Mouse (Mus musculus) liver, embryonic 11.5 days (tissue): ENCODE measurements around the gene Xlr3c. TPM values are rescaled to one million over a fixed set of nuclear protein-coding genes. Genes with fewer than 3 reads are reported as not detected.
"Not testable (repeated sequence)": the region's sequence is repeated elsewhere in the genome, so short reads cannot be mapped to it uniquely, and the experiment has no call there.

Experiments
- ATAC-seq: fragments of 200-750 bp; cut with Nextera tagmentation; replicated peaks from 2 replicates; pipeline ENCODE4 v1.8.0; 2017; ENCODE audit warnings: moderate number of reproducible peaks, mild to moderate bottlenecking, moderate TSS enrichment, moderate library complexity; ENCODE audit not compliant: low FRiP score
- DNase-seq: peaks from one replicate; pipeline ENCODE4 v3.0.0-alpha.2; 2017; ENCODE audit warnings: low spot score
- H3K27ac ChIP-seq: fragments of 300-500 bp; sonication (generic); 2 replicates; pipeline ENCODE4 v1.5.1; 2014; ENCODE audit warnings: mild to moderate bottlenecking, low read depth, low read length, control low read depth
- H3K27me3 ChIP-seq: fragments of 300-500 bp; sonication (generic); replicated peaks from 2 replicates; pipeline ENCODE4 v1.6.1; 2014; ENCODE audit warnings: low read length, mixed read lengths; ENCODE audit not compliant: control insufficient read depth, insufficient read depth
- H3K36me3 ChIP-seq: fragments of 300-500 bp; sonication (generic); 2 replicates; pipeline ENCODE4 v1.6.1; 2014; ENCODE audit warnings: mild to moderate bottlenecking, low read length, moderate library complexity, mixed read lengths; ENCODE audit not compliant: control insufficient read depth, insufficient read depth
- H3K4me1 ChIP-seq: fragments of 300-500 bp; sonication (generic); replicated peaks from 2 replicates; pipeline ENCODE4 v1.6.1; 2014; ENCODE audit warnings: low read length, mixed read lengths; ENCODE audit not compliant: control insufficient read depth, insufficient read depth
- H3K4me2 ChIP-seq: fragments of 300-500 bp; sonication (generic); 2 replicates; pipeline ENCODE4 v1.6.1; 2014; ENCODE audit warnings: mild to moderate bottlenecking, control low read depth, moderate library complexity
- H3K4me3 ChIP-seq: fragments of 300-500 bp; sonication (generic); 2 replicates; pipeline ENCODE4 v1.5.1; 2014; ENCODE audit warnings: low read depth, low read length, control low read depth
- H3K9ac ChIP-seq: fragments of 300-500 bp; sonication (generic); 2 replicates; pipeline ENCODE4 v1.6.1; 2014; ENCODE audit warnings: low read depth, low read length, control low read depth
- H3K9me3 ChIP-seq: fragments of 300-500 bp; sonication (generic); 2 replicates; pipeline ENCODE4 v1.6.1; 2016; ENCODE audit warnings: low read length, inconsistent platforms, mixed read lengths; ENCODE audit not compliant: control insufficient read depth
- WGBS: fragments of 180-500 bp; shearing (Covaris S2); extraction: QIAGEN DNeasy Blood & Tissue Kit; methylation state at CpG from one replicate; pipeline ENCODE4 v1.1.7; 2014; 5-methylcytosine and 5-hydroxymethylcytosine counted together
- polyA plus RNA-seq: library from polyadenylated mRNA; unstranded; fragments of >200 nt; fragmentation: Nextera tagmentation; extraction: Ambion mirVana; gene quantifications from 2 replicates; pipeline ENCODE4 v1.2.1, GENCODE M21; 2014

Gene Xlr3c
- polyA plus RNA-seq = not detected in 2 replicates

DNA sequence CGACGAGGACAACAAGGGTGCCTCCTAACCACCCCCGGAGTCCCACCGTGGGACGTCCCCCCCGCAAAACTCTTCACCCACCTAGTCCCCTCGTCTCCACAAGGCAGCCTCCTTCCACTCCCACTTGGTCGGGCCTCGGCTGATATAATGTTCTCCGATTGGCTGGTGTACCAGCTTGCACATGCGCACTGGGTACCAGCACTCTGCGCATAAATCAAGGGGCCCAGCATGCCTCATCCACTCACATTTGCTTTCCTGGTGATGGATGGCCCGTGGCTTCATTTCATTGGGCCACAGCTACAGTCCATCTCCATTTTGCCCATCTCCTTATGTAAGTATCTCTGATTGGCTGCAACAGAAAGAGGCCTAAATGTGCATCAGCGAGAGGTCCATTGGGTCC is at the start of gene Xlr3c:
TSS of gene Xlr3c (minus strand) at position 121 of the 400 bp plus-strand sequence.
- H3K27ac ChIP-seq, ATAC-seq, H3K9ac ChIP-seq, H3K9me3 ChIP-seq, H3K4me1 ChIP-seq, H3K27me3 ChIP-seq, H3K4me2 ChIP-seq, H3K36me3 ChIP-seq, DNase-seq, H3K4me3 ChIP-seq: not testable (repeated sequence)
- WGBS = 83% methylated on average over 14 of the region's 14 CpGs

DNA sequence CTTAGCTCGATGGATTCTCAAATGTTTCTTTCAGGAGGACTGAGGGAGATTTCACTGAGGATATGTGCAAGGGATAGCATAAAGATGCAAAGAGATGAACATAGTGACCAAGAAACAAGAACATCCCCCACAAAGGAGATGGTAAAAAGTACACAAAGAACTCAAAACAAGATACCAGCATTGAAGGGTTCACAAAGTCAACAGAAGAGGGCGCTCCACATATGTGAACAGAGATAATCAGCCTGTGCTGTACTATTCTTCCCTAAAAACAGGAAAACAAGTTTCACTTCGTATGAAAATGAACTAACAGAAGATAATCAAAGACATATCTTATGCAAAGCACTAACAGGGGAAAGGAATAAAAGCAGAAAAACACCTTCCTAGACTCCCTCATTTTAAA is 47.3 kb upstream of the Xlr3c start:
- Histone ChIP-seq H3K4me3 (no peak overlapping the region), H3K4me2 (no peak overlapping the region), H3K27ac (no peak overlapping the region), H3K9me3 (no peaks in the 10 kb centered on the region), H3K9ac (no peak overlapping the region), H3K27me3 (no peaks in the 10 kb centered on the region), H3K36me3 (no peaks in the 10 kb centered on the region), H3K4me1 (no peaks in the 10 kb centered on the region)
- WGBS = 25% methylated on average over 3 of the region's 3 CpGs
- DNase-seq = no peak
- ATAC-seq = no peak

DNA sequence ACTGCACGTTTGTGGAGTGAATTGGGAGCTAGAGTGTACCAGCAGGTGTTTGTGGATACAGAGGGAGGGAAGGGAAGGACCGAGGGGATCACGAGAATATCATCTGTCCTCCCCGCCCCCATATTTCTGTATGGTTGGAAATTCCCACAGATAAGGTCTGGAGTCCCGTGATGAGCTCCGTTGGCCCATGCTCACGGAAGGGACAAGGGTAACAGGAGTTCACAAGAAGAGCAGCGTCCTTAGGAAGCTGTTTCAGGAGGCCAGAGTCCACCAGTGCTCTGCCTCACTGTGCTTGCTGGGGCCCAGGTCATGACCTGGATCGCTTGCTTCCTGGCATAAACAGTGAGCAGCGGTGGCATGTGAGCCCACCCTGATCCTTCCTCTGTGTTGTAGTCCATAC is 30.6 kb upstream of the Xlr3c start:
- not testable (repeated sequence) for H3K9me3 ChIP-seq, H3K4me2 ChIP-seq, H3K4me1 ChIP-seq, DNase-seq, ATAC-seq, H3K27ac ChIP-seq, H3K9ac ChIP-seq, H3K36me3 ChIP-seq, H3K4me3 ChIP-seq, H3K27me3 ChIP-seq
- 58% methylated on average over 7 of the region's 10 CpGs for WGBS

GRCm38 (mm10) chrX:73292876-73293275 is 27.7 kb upstream of the Xlr3c start, which contains the start of the genes Xlr5a and Xlr5c:
Gene Xlr5a, minus strand, starts transcription at chrX:73292976.
Gene Xlr5c, minus strand, starts transcription at chrX:73292976.
- H3K4me3 ChIP-seq, H3K27ac ChIP-seq, H3K27me3 ChIP-seq, H3K9me3 ChIP-seq, H3K36me3 ChIP-seq, H3K4me2 ChIP-seq, H3K9ac ChIP-seq, ATAC-seq, H3K4me1 ChIP-seq, DNase-seq: not testable (repeated sequence)
- 80% methylated on average over 12 of the region's 17 CpGs for WGBS

DNA sequence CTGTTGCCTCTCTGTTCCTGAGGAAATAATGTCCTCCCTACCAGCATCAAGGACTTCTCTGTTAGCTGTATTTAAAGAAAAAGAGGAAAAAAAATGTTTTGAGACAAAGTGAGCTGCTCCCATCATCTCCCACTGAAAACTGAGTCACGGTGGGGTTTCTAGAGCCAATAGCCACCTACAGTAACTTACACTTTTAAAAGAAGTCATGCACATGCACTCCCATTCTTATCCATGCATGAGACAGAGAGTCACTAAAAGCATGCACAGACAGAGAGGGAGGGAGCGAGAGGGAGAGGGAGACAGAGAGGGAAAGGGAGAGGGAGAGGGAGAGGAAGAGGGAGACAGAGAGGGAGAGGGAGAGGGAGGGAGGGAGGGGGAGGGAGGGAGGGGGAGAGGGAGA is 2.8 kb downstream of the Xlr3c start:
- not testable (repeated sequence) for H3K36me3 ChIP-seq, DNase-seq, H3K27ac ChIP-seq, H3K9ac ChIP-seq, H3K9me3 ChIP-seq, H3K4me1 ChIP-seq, H3K27me3 ChIP-seq, H3K4me2 ChIP-seq, ATAC-seq, H3K4me3 ChIP-seq
- 96% methylated on average over 1 of the region's 2 CpGs for WGBS

- H3K9ac ChIP-seq, H3K36me3 ChIP-seq, DNase-seq, H3K4me2 ChIP-seq, H3K4me1 ChIP-seq, H3K27ac ChIP-seq, ATAC-seq, H3K27me3 ChIP-seq, H3K9me3 ChIP-seq, H3K4me3 ChIP-seq: not testable (repeated sequence)
- 73% methylated on average over 11 of the region's 14 CpGs for WGBS
Measured at GRCm38 (mm10) chrX:73242821-73243325, 22.3 kb downstream of the Xlr3c start, which contains the start of gene Xlr4c. Gene Xlr4c, minus strand, starts transcription at chrX:73243130.

DNA sequence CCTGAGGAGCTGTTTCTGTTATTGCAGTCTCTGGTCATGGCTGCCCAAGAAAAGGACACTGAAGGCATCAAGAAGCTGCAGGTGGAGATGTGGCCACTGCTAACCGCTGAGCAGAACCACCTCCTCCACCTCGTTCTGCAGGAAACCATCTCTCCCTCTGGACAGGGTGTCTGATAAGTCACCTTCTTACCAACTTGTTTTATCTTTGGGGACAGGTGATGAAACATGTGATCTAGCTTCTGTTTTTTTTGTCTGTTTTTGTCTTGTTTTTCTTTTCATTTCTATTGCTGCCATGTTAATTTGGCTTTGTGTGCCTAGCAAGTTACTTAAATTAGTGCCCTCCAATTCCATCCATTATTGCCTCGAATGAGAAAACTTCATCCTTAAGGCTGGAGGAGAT is 35.9 kb downstream of the Xlr3c start:
- no peaks in the 10 kb centered on the region for H3K9me3 ChIP-seq
- peaks cover 3% of the 10 kb centered on the region; the same call in 1 of the 2 replicates for H3K4me1 ChIP-seq
- DNase-seq (no peak), ATAC-seq (no peak)
- no peak overlapping the region for H3K9ac ChIP-seq
- peak overlapping the region; percentile 66 for H3K4me3 ChIP-seq
- H3K36me3 ChIP-seq = no peaks in the 10 kb centered on the region
- 32% methylated on average over 3 of the region's 3 CpGs for WGBS
- peak overlapping the region; percentile 90 for H3K4me2 ChIP-seq
- H3K27ac ChIP-seq = no peak overlapping the region
- peaks cover 9% of the 10 kb centered on the region for H3K27me3 ChIP-seq

DNA sequence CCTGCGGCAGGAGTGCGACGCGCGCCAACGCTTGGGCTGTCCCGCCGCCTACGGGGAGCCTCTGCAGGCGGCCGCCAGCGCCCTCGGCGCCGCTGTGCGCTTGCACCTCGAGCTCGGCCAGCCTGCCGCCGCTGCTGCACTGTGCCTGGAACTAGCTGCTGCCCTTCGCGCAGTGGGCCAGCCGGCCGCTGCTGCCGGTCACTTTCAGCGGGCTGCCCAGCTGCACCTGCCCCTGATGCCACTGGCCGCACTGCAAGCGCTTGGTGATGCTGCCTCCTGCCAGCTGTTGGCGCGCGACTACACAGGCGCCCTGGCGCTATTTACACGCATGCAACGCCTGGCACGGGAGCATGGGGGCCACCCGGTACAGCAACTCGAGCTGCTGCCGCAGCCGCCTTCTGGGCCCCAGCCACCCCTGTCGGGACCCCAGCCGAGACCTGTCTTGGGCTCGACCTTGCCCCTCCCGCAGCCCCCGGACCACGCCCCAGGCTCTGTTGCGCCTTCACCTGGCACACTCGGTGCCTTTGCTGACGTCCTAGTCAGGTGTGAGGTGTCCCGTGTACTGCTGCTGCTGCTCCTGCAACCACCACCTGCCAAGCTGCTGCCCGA is 36.5 kb downstream of the Xlr3c start:
- ATAC-seq (peak; percentile 72), DNase-seq (peak; percentile 41)
- Histone ChIP-seq H3K27me3 (peaks cover 9% of the 10 kb centered on the region), H3K27ac (peak overlapping the region; percentile 48), H3K4me2 (peak overlapping the region; percentile 90), H3K9ac (peak overlapping the region; percentile 72), H3K36me3 (no peaks in the 10 kb centered on the region), H3K9me3 (no peaks in the 10 kb centered on the region), H3K4me1 (peaks cover 3% of the 10 kb centered on the region; the same call in 1 of the 2 replicates), H3K4me3 (peak overlapping the region; percentile 66)
- 9% methylated on average over 51 of the region's 51 CpGs for WGBS
